ENCODE assay signal across 8 mouse cellular contexts in genomic region chr10:79916808-79917531, GRCm38 (mm10). TPM values are rescaled to one million over a fixed set of nuclear protein-coding genes. Genes with fewer than 3 reads are reported as not detected.
A peak's percentile ranks its signal among the peaks of the same experiment; 100 is the strongest.
DNase-seq lines count a peak whose midpoint lies in the region; ATAC-seq and TF ChIP-seq lines count a peak whose summit lies in the region.

Gene Kiss1r (plus strand): TSS chr10:79916971.

- ATAC-seq in erythroid progenitor cell, adult 5-6 weeks (replicated peaks; ENCODE audit: low FRiP score, poor library complexity, severe bottlenecking): peak; percentile 80
- peak; percentile 66 for ATAC-seq in heart, embryonic 13.5 days (ENCODE audit: extremely low read depth, insufficient number of reproducible peaks, low FRiP score, low TSS enrichment)
- ATAC-seq in kidney, postnatal 0 days (replicated peaks; ENCODE audit: low FRiP score, low read depth): peak; percentile 76
- ATAC-seq in liver, embryonic 11.5 days (replicated peaks; ENCODE audit: low FRiP score): peak; percentile 80
- peak; percentile 64 for ATAC-seq in monocyte, adult 5-6 weeks (replicated peaks; ENCODE audit: insufficient number of reproducible peaks, low FRiP score, low TSS enrichment, poor library complexity, severe bottlenecking)

- H3K4me3 ChIP-seq in heart, embryonic 13.5 days: peak within 1 kb of the TSS; percentile 67
- H3K4me3 ChIP-seq in kidney, postnatal 0 days (replicated peaks; ENCODE audit: low read depth, low read length): peak within 1 kb of the TSS; percentile 82
- peak within 1 kb of the TSS; percentile 82 for H3K4me3 ChIP-seq in liver, embryonic 11.5 days (ENCODE audit: low read depth, low read length)

- TF ChIP-seq POLR2A in brain, embryonic 14.5 days (IDR thresholded peaks at IDR 0.05; ENCODE audit: borderline replicate concordance, extremely low read depth, insufficient read depth, insufficient read length, poor library complexity, severe bottlenecking): peak; percentile 85

- H3K9ac ChIP-seq in heart, embryonic 13.5 days: peak within 1 kb of the TSS; percentile 94
- H3K9ac ChIP-seq in kidney, postnatal 0 days (ENCODE audit: low read depth, low read length): peak within 1 kb of the TSS; percentile 90
- H3K9ac ChIP-seq in liver, embryonic 11.5 days (ENCODE audit: low read depth, low read length): peak within 1 kb of the TSS; percentile 90

- peaks cover 15% of the 10 kb centered on the region for H3K36me3 ChIP-seq in heart, embryonic 13.5 days
- 0 out of 2 replicates have a peak, but pooled peaks cover 3% of the 10 kb centered on the region for H3K36me3 ChIP-seq in kidney, postnatal 0 days (ENCODE audit: insufficient read depth, low read length)
- H3K36me3 ChIP-seq in liver, embryonic 11.5 days (ENCODE audit: control insufficient read depth, insufficient read depth, low read length): 0 out of 2 replicates have a peak, but pooled peaks cover 3% of the 10 kb centered on the region

- H3K9me3 ChIP-seq in heart, embryonic 13.5 days: no peaks in the 10 kb centered on the region
- H3K9me3 ChIP-seq in kidney, postnatal 0 days (replicated peaks; ENCODE audit: low read length): no peaks in the 10 kb centered on the region
- no peaks in the 10 kb centered on the region for H3K9me3 ChIP-seq in liver, embryonic 11.5 days (ENCODE audit: control insufficient read depth, low read length)

- H3K4me1 ChIP-seq in heart, embryonic 13.5 days: peaks cover 63% of the 10 kb centered on the region
- H3K4me1 ChIP-seq in kidney, postnatal 0 days (replicated peaks; ENCODE audit: insufficient read depth, low read length): peaks cover 28% of the 10 kb centered on the region
- peaks cover 72% of the 10 kb centered on the region for H3K4me1 ChIP-seq in liver, embryonic 11.5 days (replicated peaks; ENCODE audit: control insufficient read depth, insufficient read depth, low read length)

- TF ChIP-seq CTCF in brain, embryonic 14.5 days (IDR thresholded peaks at IDR 0.05; ENCODE audit: borderline replicate concordance, extremely low read depth, insufficient read depth, insufficient read length): no peak
- TF ChIP-seq CTCF in kidney, postnatal 0 days (IDR thresholded peaks at IDR 0.05; ENCODE audit: low read depth): no peak

- peak; percentile 90 to 91 for DNase-seq in B cell, adult 2 months
- peak; percentile 84 for DNase-seq in brain, embryonic 14.5 days (ENCODE audit: low read depth)
- peak; percentile 91 for DNase-seq in kidney, postnatal 0 days (ENCODE audit: low spot score)
- peak; percentile 84 for DNase-seq in liver, embryonic 11.5 days (ENCODE audit: low spot score)
- peak; percentile 89 to 95 for DNase-seq in spleen, postnatal 4 days (ENCODE audit: low spot score in 2 of 2)

- H3K27ac ChIP-seq in heart, embryonic 13.5 days (replicated peaks): peak within 1 kb of the TSS; percentile 54
- peak within 1 kb of the TSS; percentile 77 for H3K27ac ChIP-seq in kidney, postnatal 0 days
- H3K27ac ChIP-seq in liver, embryonic 11.5 days (ENCODE audit: low read depth, low read length): peak within 1 kb of the TSS; percentile 71

- H3K27me3 ChIP-seq in heart, embryonic 13.5 days (replicated peaks): peaks cover 47% of the 10 kb centered on the region
- peaks cover 37% of the 10 kb centered on the region for H3K27me3 ChIP-seq in kidney, postnatal 0 days (ENCODE audit: insufficient read depth, low read length)
- peaks cover 46% of the 10 kb centered on the region for H3K27me3 ChIP-seq in liver, embryonic 11.5 days (replicated peaks; ENCODE audit: control insufficient read depth, insufficient read depth, low read length)

- WGBS in heart, embryonic 13.5 days: 2% methylated on average over 42 of the region's 42 CpGs
- WGBS in kidney, postnatal 0 days: 2% methylated on average over 42 of the region's 42 CpGs
- WGBS in liver, embryonic 11.5 days: 3% methylated on average over 42 of the region's 42 CpGs

- H3K4me2 ChIP-seq in heart, embryonic 13.5 days: peak within 1 kb of the TSS; percentile 86
- peak within 1 kb of the TSS; percentile 94 for H3K4me2 ChIP-seq in kidney, postnatal 0 days (ENCODE audit: low read length)
- peak within 1 kb of the TSS; percentile 97 for H3K4me2 ChIP-seq in liver, embryonic 11.5 days

RNA-seq across cellular contexts. Expression of gene Kiss1r, which starts in this region (rescaled TPM):
- 4.1 and 4.4 TPM in 2 replicates for polyA plus RNA-seq in brain, embryonic 14.5 days (2012; rRNA removed)
- not detected in 2 replicates for total RNA-seq in erythroid progenitor cell, adult 5-6 weeks (2015; ENCODE audit: low replicate concordance)
- total RNA-seq in erythroid progenitor cell, adult 5-6 weeks (2017; ENCODE audit: low replicate concordance): not detected in 2 replicates
- 0.60 and 0.67 TPM in 2 replicates for polyA plus RNA-seq in heart, embryonic 13.5 days (2015; fragmentation: Nextera tagmentation; extraction: Ambion mirVana)
- 1.6 and 1.8 TPM in 2 replicates for polyA plus RNA-seq in kidney, postnatal 0 days (2015; fragmentation: Nextera tagmentation; extraction: Ambion mirVana)
- polyA plus RNA-seq in liver, embryonic 11.5 days (2014; fragmentation: Nextera tagmentation; extraction: Ambion mirVana): 0.66 and 0.75 TPM in 2 replicates
- total RNA-seq in monocyte, adult 5-6 weeks (2017): 0.39 TPM in 1 of 3 replicates, not detected in the others

Comparison
In these comparisons a context has a peak if more than half of its experiments do, and no peak if none do; other contexts are left out.
1. Peak in every context shown above with its lines: DNase-seq, ATAC-seq, H3K4me3 ChIP-seq and H3K27ac ChIP-seq.
2. Peak in ATAC-seq in erythroid progenitor cell, adult 5-6 weeks; RNA of the gene not detected or under 1 TPM.
3. Peak in ATAC-seq, H3K4me3 ChIP-seq, H3K27ac ChIP-seq, H3K9ac ChIP-seq and H3K4me2 ChIP-seq in heart, embryonic 13.5 days; RNA of the gene not detected or under 1 TPM.
4. Peak in DNase-seq, ATAC-seq, H3K4me3 ChIP-seq, H3K27ac ChIP-seq, H3K9ac ChIP-seq and H3K4me2 ChIP-seq in liver, embryonic 11.5 days; RNA of the gene not detected or under 1 TPM.
5. Peak in ATAC-seq in monocyte, adult 5-6 weeks; RNA of the gene not detected or under 1 TPM.